Mouse (Mus musculus) G1E (cell line): ENCODE data around the gene Tspan18. TPM values are rescaled to one million over a fixed set of nuclear protein-coding genes. Genes with fewer than 3 reads are reported as not detected.

Source experiments
- ATAC-seq: 2 replicates; pipeline ENCODE4 v1.8.0; 2016; ENCODE audit warnings: mild to moderate bottlenecking; ENCODE audit not compliant: insufficient number of reproducible peaks, poor library complexity, low FRiP score, severe bottlenecking; ENCODE audit errors: extremely low read depth
- DNase-seq: peaks from one replicate; pipeline ENCODE4 v3.0.0; 2012; ENCODE audit warnings: low spot score
- H3K27me3 ChIP-seq: 2 replicates; pipeline ENCODE4 v1.6.1; 2012; ENCODE audit warnings: mild to moderate bottlenecking, low read length, inconsistent platforms; ENCODE audit not compliant: insufficient read depth
- H3K36me3 ChIP-seq: replicated peaks from 2 replicates; pipeline ENCODE3; 2012; ENCODE audit warnings: mild to moderate bottlenecking, inconsistent platforms
- H3K4me1 ChIP-seq: 2 replicates; pipeline ENCODE4 v1.6.1; 2012; ENCODE audit warnings: low read depth, low read length, inconsistent platforms, mixed read lengths; ENCODE audit not compliant: insufficient read depth
- H3K4me3 ChIP-seq: 2 replicates; pipeline ENCODE4 v1.5.1; 2012; ENCODE audit warnings: low read depth, mild to moderate bottlenecking, inconsistent platforms, low read length, moderate library complexity, mixed read lengths
- H3K9me3 ChIP-seq: replicated peaks from 2 replicates; pipeline ENCODE4 v1.6.1; 2012; ENCODE audit warnings: inconsistent platforms
- CTCF ChIP-seq: IDR thresholded peaks from 2 replicates; pipeline ENCODE4 v1.5.1; 2012; ENCODE audit warnings: low read depth, low read length, inconsistent platforms, mixed read lengths
- GATA1 ChIP-seq: IDR thresholded peaks from 2 replicates; pipeline ENCODE4 v1.6.1; 2012; ENCODE audit warnings: borderline replicate concordance, low read length, inconsistent platforms, mixed read lengths
- GATA2 ChIP-seq: IDR thresholded peaks from 2 replicates; pipeline ENCODE4 v1.6.1; 2012; ENCODE audit warnings: low read depth, low read length, inconsistent platforms, borderline replicate concordance
- POLR2AphosphoS5 ChIP-seq: IDR thresholded peaks from 2 replicates; pipeline ENCODE4 v1.6.1; 2012; ENCODE audit warnings: low read depth, low read length, inconsistent platforms; ENCODE audit not compliant: insufficient replicate concordance
- TAL1 ChIP-seq: conservative IDR thresholded peaks from 2 replicates; pipeline ENCODE4 v1.6.1; 2012; ENCODE audit warnings: low read depth, low read length, inconsistent platforms, mixed read lengths
- polyA plus RNA-seq: library from polyadenylated mRNA; stranded (reverse); fragments of >175 nt; gene quantifications from 2 replicates; pipeline ENCODE4 v1.2.3, GENCODE M21; 2012
- total RNA-seq, 2 experiments: library from RNA; stranded (forward) in 1 of 2; stranded (reverse) in 1 of 2; fragments of 200-1000 nt in 1 of 2; fragments of >200 nt in 1 of 2; fragmentation: Nextera tagmentation in 1 of 2; gene quantifications; 2 replicates each; pipeline ENCODE4 v1.2.3; 2014 to 2017

The Tspan18 gene
- total and polyA plus RNA-seq, 3 experiments: 4.2 to 10.6 (median 8.5) TPM

DNA sequence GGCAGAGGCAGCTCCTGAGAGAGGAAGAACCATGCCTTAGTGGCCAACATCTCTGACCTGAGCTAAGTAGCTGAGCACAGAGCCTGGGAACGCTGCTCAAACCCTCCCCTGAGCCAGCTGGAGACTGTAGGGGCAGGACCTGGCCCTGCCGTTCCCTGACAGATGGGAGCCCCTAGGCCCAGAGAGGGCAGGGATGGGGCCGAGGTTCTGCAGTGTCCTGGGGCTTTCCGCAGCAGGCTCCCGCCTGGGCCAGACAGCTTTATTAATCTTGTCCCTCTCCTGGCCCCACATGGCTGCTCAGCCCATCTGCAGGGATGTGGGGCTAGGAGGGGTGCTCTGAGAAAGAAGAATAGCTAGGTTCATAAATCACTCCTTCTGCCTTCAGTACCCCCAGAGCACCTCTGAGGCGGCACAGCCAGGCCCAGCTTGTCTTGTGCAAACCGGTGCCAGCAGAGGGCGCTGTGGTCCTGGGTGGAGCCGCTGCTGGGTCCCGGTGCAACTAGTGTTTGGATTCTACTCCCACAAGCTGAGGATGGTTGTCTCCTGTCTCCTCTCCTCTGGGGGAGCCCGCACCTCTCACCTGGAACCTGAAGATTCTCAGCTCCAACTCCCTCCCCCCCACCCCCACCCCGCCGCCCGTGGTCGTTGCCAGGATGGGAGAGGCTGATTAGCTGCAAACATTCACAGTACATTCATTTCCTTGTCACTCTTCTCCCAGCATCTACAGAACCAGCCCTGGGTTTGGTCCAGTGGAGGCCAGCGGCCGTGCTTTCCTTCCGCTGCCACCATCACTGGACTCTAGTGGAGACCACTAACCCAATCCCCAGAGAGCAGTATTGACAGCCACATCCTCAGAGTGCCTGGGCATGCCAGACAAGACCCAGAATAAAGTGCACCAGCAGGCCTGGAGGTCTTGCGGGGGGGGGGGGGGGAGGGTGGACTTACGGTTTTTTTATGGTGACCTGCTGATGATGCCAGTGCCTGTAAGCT is 107.4 kb downstream of the Tspan18 start:
- TF ChIP-seq GATA1 (no peak), CTCF (peak; percentile 62)
- DNase-seq (peak; percentile 36), ATAC-seq (no peak)
- H3K4me3 ChIP-seq: no peak overlapping the region
- no peaks in the 10 kb centered on the region for H3K4me1 ChIP-seq
- H3K36me3 ChIP-seq: no peaks in the 10 kb centered on the region
- H3K27me3 ChIP-seq: peaks cover 2% of the 10 kb centered on the region; the same call in 1 of the 2 replicates
- H3K9me3 ChIP-seq: no peaks in the 10 kb centered on the region

DNA sequence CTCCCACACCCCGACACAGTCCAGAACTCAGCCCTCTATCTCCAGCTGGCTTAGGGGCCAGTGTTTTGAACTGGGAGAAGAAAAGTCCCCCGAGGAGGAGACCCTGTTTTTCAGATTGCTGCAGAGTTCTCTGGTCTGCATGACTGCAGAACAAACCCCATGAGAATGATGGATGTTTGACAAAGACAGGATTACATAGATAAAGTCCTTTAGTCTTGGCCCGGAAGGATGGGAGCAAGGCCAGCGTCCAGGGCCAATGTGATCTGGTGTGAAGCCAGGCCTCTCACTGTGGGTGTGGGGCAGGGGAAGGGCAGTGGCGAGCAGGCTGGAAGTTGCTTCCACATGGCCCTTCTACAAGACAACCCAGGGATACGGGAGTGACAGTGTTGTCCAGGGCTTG is 110.8 kb downstream of the Tspan18 start:
- ATAC-seq (no peak), DNase-seq (no peak)
- Histone ChIP-seq H3K4me1 (no peaks in the 10 kb centered on the region), H3K4me3 (no peak overlapping the region), H3K9me3 (no peaks in the 10 kb centered on the region), H3K27me3 (no peaks in the 10 kb centered on the region; the same call in 1 of the 2 replicates), H3K36me3 (no peaks in the 10 kb centered on the region)
- TF ChIP-seq CTCF: no peak
- no peak for TF ChIP-seq POLR2AphosphoS5
- no peak for TF ChIP-seq TAL1
- TF ChIP-seq GATA2: no peak
- TF ChIP-seq GATA1: no peak

DNA sequence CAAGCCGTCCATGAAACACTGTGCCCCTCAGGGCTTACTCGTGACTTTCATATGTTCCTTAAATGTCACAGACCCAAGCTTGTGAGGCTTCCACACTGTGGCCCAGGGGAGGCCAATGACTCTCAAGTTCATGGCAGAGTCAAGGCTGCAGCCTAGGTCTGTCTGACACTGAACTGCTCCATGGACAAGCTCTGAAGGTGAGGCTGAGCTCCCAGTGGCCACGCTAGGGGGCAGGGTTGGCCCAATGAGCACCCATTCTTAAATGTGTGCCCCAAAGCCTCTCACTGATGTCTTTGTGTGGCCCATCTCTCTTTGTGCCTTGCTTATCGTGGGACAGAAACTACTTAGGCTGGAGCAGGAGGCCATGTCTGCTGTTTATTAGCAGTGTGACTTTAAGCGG is 113.9 kb downstream of the Tspan18 start:
- no peaks in the 10 kb centered on the region for H3K36me3 ChIP-seq
- DNase-seq (no peak), ATAC-seq (no peak)
- no peaks in the 10 kb centered on the region for H3K4me1 ChIP-seq
- no peak for TF ChIP-seq GATA2
- no peak for TF ChIP-seq POLR2AphosphoS5
- H3K4me3 ChIP-seq: no peak overlapping the region
- H3K9me3 ChIP-seq: no peaks in the 10 kb centered on the region
- H3K27me3 ChIP-seq: peaks cover 7% of the 10 kb centered on the region; the same call in 1 of the 2 replicates

DNA sequence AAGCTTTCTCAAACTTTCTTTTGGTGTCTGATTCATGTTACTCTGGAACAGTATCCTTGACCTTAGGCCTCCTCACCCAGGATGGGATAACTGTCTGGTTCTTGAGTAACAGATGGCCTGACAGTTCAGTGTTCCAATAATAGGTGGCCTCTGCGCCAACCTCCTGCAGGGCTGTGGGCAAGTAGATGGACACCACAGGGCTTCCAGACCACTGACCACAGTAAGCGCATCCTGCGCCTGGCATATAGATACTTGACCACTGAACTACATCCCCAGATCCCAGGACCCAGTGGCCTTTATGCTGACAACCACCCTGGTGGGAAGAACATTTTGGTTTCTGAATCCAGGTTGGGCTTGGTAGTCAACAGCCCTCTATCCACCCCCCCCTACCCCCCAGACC is 114.7 kb downstream of the Tspan18 start:
- TF ChIP-seq GATA1 (no peak), POLR2AphosphoS5 (no peak), GATA2 (no peak), CTCF (no peak), TAL1 (no peak)
- ATAC-seq: no peak
- no peaks in the 10 kb centered on the region for H3K36me3 ChIP-seq
- H3K27me3 ChIP-seq: peaks cover 7% of the 10 kb centered on the region; the same call in 1 of the 2 replicates
- H3K4me1 ChIP-seq: no peaks in the 10 kb centered on the region
- DNase-seq: no peak
- H3K4me3 ChIP-seq: no peak overlapping the region
- no peaks in the 10 kb centered on the region for H3K9me3 ChIP-seq

- DNase-seq (no peak), ATAC-seq (no peak)
- Histone ChIP-seq H3K9me3 (no peaks in the 10 kb centered on the region), H3K27me3 (peaks cover 7% of the 10 kb centered on the region; the same call in 1 of the 2 replicates), H3K4me1 (no peaks in the 10 kb centered on the region), H3K4me3 (no peak overlapping the region), H3K36me3 (no peaks in the 10 kb centered on the region)
- TF ChIP-seq CTCF: no peak
- TF ChIP-seq GATA2: no peak
- no peak for TF ChIP-seq TAL1
- no peak for TF ChIP-seq POLR2AphosphoS5
- no peak for TF ChIP-seq GATA1
These were observed 115.8 kb downstream of the Tspan18 start for GRCm38 (mm10) chr2:93218353-93218990.

DNA sequence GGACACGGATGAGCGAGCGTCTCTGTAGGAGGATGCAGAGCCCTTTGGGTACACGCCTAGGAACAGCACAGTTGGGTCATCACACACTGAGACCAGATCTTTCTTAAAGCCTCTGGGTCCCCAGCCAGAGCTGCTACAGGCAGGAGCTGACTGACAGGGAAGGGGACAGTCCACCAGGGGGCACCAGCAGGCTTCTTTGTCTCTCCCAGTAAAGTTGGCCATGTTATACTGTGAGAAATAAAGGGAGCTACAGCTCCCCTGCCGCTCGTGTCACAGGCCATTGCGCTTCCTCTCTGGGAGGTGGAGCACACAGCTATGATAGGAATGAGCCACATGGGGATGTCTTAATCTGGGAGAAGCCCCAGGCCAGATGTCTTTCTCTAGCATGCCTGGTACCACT is 117.3 kb downstream of the Tspan18 start:
- Histone ChIP-seq H3K4me1 (no peaks in the 10 kb centered on the region), H3K9me3 (no peaks in the 10 kb centered on the region), H3K36me3 (no peaks in the 10 kb centered on the region), H3K4me3 (no peak overlapping the region), H3K27me3 (peaks cover 7% of the 10 kb centered on the region; the same call in 1 of the 2 replicates)
- DNase-seq (peak; percentile 52), ATAC-seq (peak; percentile 8; the same call in 1 of the 2 replicates)
- TF ChIP-seq CTCF (peak; percentile 33; the same call in 1 of the 2 replicates), GATA2 (no peak)
